Comparison of ENCODE assay signal across 8 mouse cellular contexts in genomic region chr16:74801296-74801695, GRCm38 (mm10).
DNase-seq lines count a peak whose midpoint lies in the region; ATAC-seq lines count a peak whose summit lies in the region.

No protein-coding gene starts in this region.

- H3K27ac ChIP-seq in hindbrain, embryonic 16.5 days (ENCODE audit: low read depth, low read length) = no peak overlapping the region
- H3K27ac ChIP-seq in midbrain, embryonic 12.5 days (replicated peaks) = no peak overlapping the region

- no peak overlapping the region for H3K4me2 ChIP-seq in hindbrain, embryonic 16.5 days (ENCODE audit: low read length)
- no peak overlapping the region for H3K4me2 ChIP-seq in midbrain, embryonic 12.5 days (replicated peaks)

- intact Hi-C loops in heart, postnatal 10 days (cut with DNase I) = loop anchor here (2.0 to 5.0 kb wide), 2 partner anchors 574 to 1806 kb away; no protein-coding TSS in a partner anchor
- intact Hi-C loops in left cerebral cortex, postnatal 10 days (cut with DNase I) = no loop called here

- no peaks in the 10 kb centered on the region for H3K9me3 ChIP-seq in hindbrain, embryonic 16.5 days (ENCODE audit: control insufficient read depth, low read length)
- H3K9me3 ChIP-seq in midbrain, embryonic 12.5 days = no peaks in the 10 kb centered on the region

- H3K4me1 ChIP-seq in hindbrain, embryonic 16.5 days (ENCODE audit: control insufficient read depth, insufficient read depth, low read depth, low read length) = no peaks in the 10 kb centered on the region
- H3K4me1 ChIP-seq in midbrain, embryonic 12.5 days = no peaks in the 10 kb centered on the region

- no peaks in the 10 kb centered on the region for H3K27me3 ChIP-seq in hindbrain, embryonic 16.5 days (replicated peaks; ENCODE audit: control insufficient read depth, insufficient read depth, low read length)
- H3K27me3 ChIP-seq in midbrain, embryonic 12.5 days = peaks cover 16% of the 10 kb centered on the region

- peak; percentile 64 for ATAC-seq in hindbrain, embryonic 16.5 days
- peak; percentile 75 for ATAC-seq in midbrain, embryonic 12.5 days (ENCODE audit: low FRiP score, low read depth)

- peak; percentile 36 to 49 for DNase-seq in heart, postnatal 10 days
- DNase-seq in heart, adult 8-10 months (ENCODE audit: low spot score) = no peak
- peak; percentile 79 for DNase-seq in embryo, embryonic 10.5 days (ENCODE audit: low spot score)
- peak; percentile 29 to 44 for DNase-seq in left cerebral cortex, postnatal 10 days (ENCODE audit: extremely low spot score in 1 of 2, low spot score in 2 of 2)
- peak; percentile 19 for DNase-seq in telencephalon, adult 2 months (ENCODE audit: low read depth, low spot score)
- no peak for DNase-seq in gastrocnemius, postnatal 25 days

- H3K36me3 ChIP-seq in hindbrain, embryonic 16.5 days (ENCODE audit: control insufficient read depth, insufficient read depth, low read length) = no peaks in the 10 kb centered on the region
- no peaks in the 10 kb centered on the region for H3K36me3 ChIP-seq in midbrain, embryonic 12.5 days

- H3K4me3 ChIP-seq in hindbrain, embryonic 16.5 days (ENCODE audit: low read length) = no peak overlapping the region
- H3K4me3 ChIP-seq in midbrain, embryonic 12.5 days = no peak overlapping the region

- WGBS in hindbrain, embryonic 16.5 days = 16% methylated on average over 7 of the region's 7 CpGs
- WGBS in midbrain, embryonic 12.5 days = 14% methylated on average over 7 of the region's 7 CpGs

- H3K9ac ChIP-seq in hindbrain, embryonic 16.5 days (ENCODE audit: low read depth, low read length) = no peak overlapping the region
- H3K9ac ChIP-seq in midbrain, embryonic 12.5 days (replicated peaks) = no peak overlapping the region

Comparison
In these comparisons a context has a peak if more than half of its experiments do, and no peak if none do; other contexts are left out.
1. DNase-seq: peak in heart, postnatal 10 days (2 of 2), embryo, embryonic 10.5 days (single experiment), left cerebral cortex, postnatal 10 days (2 of 2) and telencephalon, adult 2 months (single experiment); none in heart, adult 8-10 months (single experiment) and gastrocnemius, postnatal 25 days (single experiment).